Mouse (Mus musculus): ENCODE measurements at regions not wholly inside any gene's neighbourhood (a gene's known extent, or its start where the extent isn't known, plus 50 kb on each side); places are given as distances from the start of the nearest gene placed in this dataset.

GRCm38 (mm10) chr6:140300470-140301145, 123.2 kb upstream of the Plekha5 start:
- ATAC-seq (ENCODE audit: low TSS enrichment): no peak

GRCm38 (mm10) chr6:140299653-140300052, 124.2 kb upstream of the Plekha5 start:
- no peak for ATAC-seq (ENCODE audit: low TSS enrichment)

- 0 out of 2 replicates have a peak, but pooled peaks have one; percentile 13 for ATAC-seq (ENCODE audit: low TSS enrichment)
Measured at GRCm38 (mm10) chr6:140297969-140298554, 125.8 kb upstream of the Plekha5 start.

- no peak for ATAC-seq (ENCODE audit: low TSS enrichment)
Measured at GRCm38 (mm10) chr6:140297561-140297960, 126.3 kb upstream of the Plekha5 start.

GRCm38 (mm10) chr6:140290109-140290508, 133.7 kb upstream of the Plekha5 start:
- ATAC-seq (ENCODE audit: low TSS enrichment): no peak

- no peak for ATAC-seq (ENCODE audit: low TSS enrichment)
Measured at GRCm38 (mm10) chr6:140288799-140289198, 135.1 kb upstream of the Plekha5 start.

GRCm38 (mm10) chr6:140282285-140282577, 141.6 kb upstream of the Plekha5 start:
- 0 out of 2 replicates have a peak, but pooled peaks have one; percentile 27 for ATAC-seq (ENCODE audit: low TSS enrichment)

GRCm38 (mm10) chr6:140281488-140282284, 142.2 kb upstream of the Plekha5 start:
- ATAC-seq (ENCODE audit: low TSS enrichment): no peak; the same call in 1 of the 2 replicates

GRCm38 (mm10) chr6:140280817-140281475, 142.9 kb upstream of the Plekha5 start:
- ATAC-seq (ENCODE audit: low TSS enrichment): no peak

GRCm38 (mm10) chr6:140279736-140280370, 144.0 kb upstream of the Plekha5 start:
- no peak for ATAC-seq (ENCODE audit: low TSS enrichment)

- ATAC-seq (ENCODE audit: low TSS enrichment): no peak
Measured at GRCm38 (mm10) chr6:140278750-140279149, 145.1 kb upstream of the Plekha5 start.

GRCm38 (mm10) chr6:140270592-140270991, 153.3 kb upstream of the Plekha5 start:
- no peak for ATAC-seq (ENCODE audit: low TSS enrichment)

GRCm38 (mm10) chr6:140268315-140269070, 155.4 kb upstream of the Plekha5 start:
- no peak for ATAC-seq (ENCODE audit: low TSS enrichment)

GRCm38 (mm10) chr6:140263920-140264319, 159.9 kb upstream of the Plekha5 start:
- no peak for ATAC-seq (ENCODE audit: low TSS enrichment)

GRCm38 (mm10) chr6:140261813-140262212, 162.0 kb upstream of the Plekha5 start:
- ATAC-seq (ENCODE audit: low TSS enrichment): no peak

- no peak for ATAC-seq (ENCODE audit: low TSS enrichment)
Measured at GRCm38 (mm10) chr6:140258761-140259160, 165.1 kb upstream of the Plekha5 start.

- no peak for ATAC-seq (ENCODE audit: low TSS enrichment)
Measured at GRCm38 (mm10) chr6:140258101-140258500, 165.8 kb upstream of the Plekha5 start.

GRCm38 (mm10) chr6:140251527-140251926, 172.3 kb upstream of the Plekha5 start:
- no peak for ATAC-seq (ENCODE audit: low TSS enrichment)

- ATAC-seq (ENCODE audit: low TSS enrichment): no peak
Measured at GRCm38 (mm10) chr6:140243411-140244151, 180.3 kb upstream of the Plekha5 start.

- no peak for ATAC-seq (ENCODE audit: low TSS enrichment)
Measured at GRCm38 (mm10) chr6:140239356-140239755, 184.5 kb upstream of the Plekha5 start.

Data from frontal cortex, adult (tissue).